Mouse (Mus musculus) thymus, adult 2 months (tissue): ENCODE measurements at regions not wholly inside any gene's neighbourhood (a gene's known extent, or its start where the extent isn't known, plus 50 kb on each side); places are given as distances from the start of the nearest gene placed in this dataset.
"Not testable (repeated sequence)": the region's sequence is repeated elsewhere in the genome, so short reads cannot be mapped to it uniquely, and the experiment has no call there.

Experiments
- DNase-seq: peaks from one replicate; pipeline ENCODE4 v3.0.0; 2021
- H3K27ac ChIP-seq: fragments of 200-500 bp; 2 replicates; pipeline ENCODE4 v1.5.1; 2012; ENCODE audit warnings: low read length, control low read depth; ENCODE audit not compliant: control insufficient read depth, insufficient read depth
- H3K27me3 ChIP-seq: fragments of 200-500 bp; 2 replicates; pipeline ENCODE4 v1.6.1; 2012; ENCODE audit warnings: mild to moderate bottlenecking, low read length, moderate library complexity, mixed read lengths; ENCODE audit not compliant: control insufficient read depth, insufficient read depth
- H3K36me3 ChIP-seq: fragments of 200-500 bp; 2 replicates; pipeline ENCODE4 v1.6.1; 2012; ENCODE audit warnings: mild to moderate bottlenecking, low read length, moderate library complexity; ENCODE audit not compliant: control insufficient read depth, insufficient read depth
- H3K4me1 ChIP-seq: fragments of 200-500 bp; replicated peaks from 2 replicates; pipeline ENCODE4 v1.6.1; 2012; ENCODE audit warnings: low read length; ENCODE audit not compliant: control insufficient read depth, insufficient read depth
- H3K4me3 ChIP-seq: fragments of 200-500 bp; 2 replicates; pipeline ENCODE4 v1.5.1; 2012; ENCODE audit warnings: mild to moderate bottlenecking, low read length, control low read depth, moderate library complexity; ENCODE audit not compliant: control insufficient read depth, insufficient read depth
- CTCF ChIP-seq: fragments of 200-500 bp; IDR thresholded peaks from 2 replicates; pipeline ENCODE4 v1.5.1; 2012; ENCODE audit warnings: mild to moderate bottlenecking, control low read depth, low read length, moderate library complexity, borderline replicate concordance; ENCODE audit not compliant: control insufficient read depth, poor library complexity, insufficient read depth; ENCODE audit errors: extremely low read depth
- POLR2A ChIP-seq: fragments of 200-500 bp; IDR thresholded peaks from 2 replicates; pipeline ENCODE4 v1.6.1; 2012; ENCODE audit warnings: mild to moderate bottlenecking, low read length, control low read depth, moderate library complexity; ENCODE audit not compliant: control insufficient read depth, poor library complexity, insufficient read depth; ENCODE audit errors: extremely low read depth
- WGBS: fragments of 180-500 bp; shearing (Covaris S2); methylation state at CpG from one replicate; pipeline ENCODE4 v1.1.7; 2018; 5-methylcytosine and 5-hydroxymethylcytosine counted together

- no peak overlapping the region for H3K27ac ChIP-seq
- no peak for TF ChIP-seq POLR2A
- TF ChIP-seq CTCF: no peak
- no peak for DNase-seq
- H3K4me3 ChIP-seq: no peak overlapping the region
- H3K27me3 ChIP-seq: no peaks in the 10 kb centered on the region
- no peaks in the 10 kb centered on the region for H3K4me1 ChIP-seq
- H3K36me3 ChIP-seq: no peaks in the 10 kb centered on the region
- WGBS: 28% methylated on average over 8 of the region's 8 CpGs
These were observed 123.5 kb downstream of the Pmp22 start for GRCm38 (mm10) chr11:63252012-63252856.

GRCm38 (mm10) chr11:63252968-63253602, 124.3 kb downstream of the Pmp22 start:
- TF ChIP-seq POLR2A (no peak), CTCF (no peak)
- no peaks in the 10 kb centered on the region for H3K4me1 ChIP-seq
- no peak overlapping the region for H3K27ac ChIP-seq
- no peak overlapping the region for H3K4me3 ChIP-seq
- WGBS: 37% methylated on average over 5 of the region's 5 CpGs
- H3K27me3 ChIP-seq: no peaks in the 10 kb centered on the region
- no peaks in the 10 kb centered on the region for H3K36me3 ChIP-seq
- DNase-seq: no peak

GRCm38 (mm10) chr11:63264432-63265061, 135.8 kb downstream of the Pmp22 start:
- no peak for TF ChIP-seq POLR2A
- no peak for TF ChIP-seq CTCF
- Histone ChIP-seq H3K27ac (no peak overlapping the region), H3K4me3 (no peak overlapping the region), H3K4me1 (no peaks in the 10 kb centered on the region), H3K27me3 (no peaks in the 10 kb centered on the region), H3K36me3 (no peaks in the 10 kb centered on the region)
- DNase-seq: peak; percentile 8
- 25% methylated on average over 9 of the region's 9 CpGs for WGBS

- not testable (repeated sequence) for H3K4me3 ChIP-seq, H3K36me3 ChIP-seq, H3K4me1 ChIP-seq, DNase-seq, H3K27ac ChIP-seq, H3K27me3 ChIP-seq
- 89% methylated on average over 2 of the region's 2 CpGs for WGBS
These were observed 137.5 kb downstream of the Pmp22 start for GRCm38 (mm10) chr11:63266290-63266689.

- TF ChIP-seq CTCF (no peak), POLR2A (no peak)
- H3K27me3 ChIP-seq: no peaks in the 10 kb centered on the region
- WGBS: 94% methylated on average over 5 of the region's 5 CpGs
- H3K36me3 ChIP-seq: no peaks in the 10 kb centered on the region
- DNase-seq: no peak
- H3K4me3 ChIP-seq: no peak overlapping the region
- H3K27ac ChIP-seq: no peak overlapping the region
- H3K4me1 ChIP-seq: no peaks in the 10 kb centered on the region
These were observed 147.9 kb downstream of the Pmp22 start for GRCm38 (mm10) chr11:63276641-63277040.

GRCm38 (mm10) chr11:63281839-63282238, 153.1 kb downstream of the Pmp22 start:
- no peak overlapping the region for H3K27ac ChIP-seq
- no peaks in the 10 kb centered on the region for H3K4me1 ChIP-seq
- no peak overlapping the region for H3K4me3 ChIP-seq
- no peak for DNase-seq
- H3K36me3 ChIP-seq: no peaks in the 10 kb centered on the region
- TF ChIP-seq CTCF (no peak), POLR2A (no peak)
- WGBS: 94% methylated on average over 5 of the region's 5 CpGs
- H3K27me3 ChIP-seq: no peaks in the 10 kb centered on the region
